Mouse (Mus musculus): ENCODE measurements at regions not wholly inside any gene's neighbourhood (a gene's known extent, or its start where the extent isn't known, plus 50 kb on each side); places are given as distances from the start of the nearest gene placed in this dataset.

DNA sequence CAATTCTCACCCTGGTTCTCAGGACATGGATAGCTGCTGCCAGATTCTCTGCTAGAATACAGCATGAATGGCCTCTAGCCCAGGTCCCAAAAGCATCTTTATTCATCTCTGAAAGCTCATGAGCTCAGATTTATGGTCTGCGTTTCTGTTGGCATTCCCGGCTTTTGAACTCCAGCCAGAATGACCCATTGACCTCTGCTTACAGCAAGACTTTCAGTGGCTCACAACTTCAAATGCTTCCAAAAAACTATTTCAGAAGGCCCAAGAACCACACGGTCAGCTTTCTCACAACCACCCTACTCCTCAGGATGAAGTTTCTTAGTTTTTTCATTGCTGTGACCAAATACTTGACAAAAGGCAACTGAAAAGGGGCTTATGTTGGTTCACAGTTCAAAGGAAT, 729.9 kb upstream of the Car8 start:
- intact Hi-C loops (cut with DNase I), result no loop called here
- peak in 1 of 2 experiments; percentile 25 for DNase-seq

DNA sequence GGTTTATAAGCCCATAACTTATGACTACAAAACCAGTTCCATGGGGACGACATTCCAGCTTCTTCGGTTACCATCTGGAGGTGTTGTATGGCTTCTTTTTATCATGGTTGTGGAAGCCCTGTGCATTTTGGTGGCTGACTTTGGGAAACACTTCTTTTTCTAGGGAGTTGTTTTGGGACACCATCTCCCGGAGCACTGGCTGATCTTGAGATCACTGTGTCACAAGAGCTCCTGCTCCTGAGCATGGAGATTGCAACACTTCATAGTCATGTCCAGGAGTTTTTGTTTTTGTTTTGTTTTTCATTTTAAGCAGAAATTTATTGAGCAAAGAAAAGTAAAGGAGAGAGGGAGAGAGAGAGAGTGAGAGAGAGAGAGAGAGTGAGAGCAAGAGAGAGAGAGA, 729.1 kb upstream of the Car8 start:
- DNase-seq, result no peak
- intact Hi-C loops (cut with DNase I), result no loop called here

DNA sequence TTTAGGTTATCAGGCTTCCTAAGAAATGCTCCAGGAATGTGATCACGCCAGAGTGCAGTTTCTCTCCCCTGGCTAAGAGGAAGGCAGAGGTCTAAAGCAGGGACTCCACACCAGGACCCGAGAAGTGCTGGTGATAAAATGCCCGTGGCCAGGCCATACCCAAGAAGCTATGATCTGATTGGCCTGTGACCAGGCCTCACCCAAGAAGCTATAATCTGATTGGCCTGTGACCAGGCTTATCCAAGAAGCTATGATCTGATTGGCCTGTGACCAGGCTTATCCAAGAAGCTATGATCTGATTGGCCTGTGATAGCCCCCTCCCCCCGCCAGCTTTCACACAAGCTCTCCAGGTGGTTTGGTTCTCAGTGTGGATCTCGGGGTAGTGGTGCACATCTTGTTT, 726.7 kb upstream of the Car8 start:
- no peak for DNase-seq
- intact Hi-C loops (cut with DNase I), result no loop called here

DNA sequence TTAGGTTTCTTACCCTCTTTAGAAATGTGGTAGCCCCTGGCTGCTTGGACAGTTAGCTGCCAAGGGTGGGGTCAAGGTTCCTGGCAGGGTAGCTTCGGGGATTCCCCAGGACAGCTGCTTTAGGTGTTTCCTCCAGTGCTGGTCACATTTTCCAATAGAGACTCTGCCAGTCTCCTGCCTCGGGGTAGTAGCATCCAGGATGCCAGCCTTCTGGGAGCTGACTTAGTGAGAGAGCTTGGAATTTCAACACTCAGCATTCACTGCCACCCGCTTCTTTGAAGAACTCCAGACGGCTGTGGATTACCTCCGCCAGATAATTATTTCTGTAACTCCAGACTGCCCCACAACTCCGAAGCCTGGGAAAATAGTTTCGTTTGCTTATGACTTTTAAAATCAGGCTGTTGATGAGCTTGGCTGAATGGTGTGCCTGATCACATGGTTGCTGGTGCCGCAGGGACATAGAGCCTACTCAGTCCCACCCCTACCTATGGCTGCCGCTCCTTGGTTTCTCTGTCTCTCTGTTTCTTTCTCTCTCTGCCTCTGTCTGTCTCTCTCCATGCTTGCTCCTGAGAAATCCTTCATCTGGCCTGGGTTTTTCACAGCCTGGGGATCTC, 724.2 kb upstream of the Car8 start:
- intact Hi-C loops (cut with DNase I), result no loop called here
- peak in 1 of 2 experiments; percentile 12 for DNase-seq

DNA sequence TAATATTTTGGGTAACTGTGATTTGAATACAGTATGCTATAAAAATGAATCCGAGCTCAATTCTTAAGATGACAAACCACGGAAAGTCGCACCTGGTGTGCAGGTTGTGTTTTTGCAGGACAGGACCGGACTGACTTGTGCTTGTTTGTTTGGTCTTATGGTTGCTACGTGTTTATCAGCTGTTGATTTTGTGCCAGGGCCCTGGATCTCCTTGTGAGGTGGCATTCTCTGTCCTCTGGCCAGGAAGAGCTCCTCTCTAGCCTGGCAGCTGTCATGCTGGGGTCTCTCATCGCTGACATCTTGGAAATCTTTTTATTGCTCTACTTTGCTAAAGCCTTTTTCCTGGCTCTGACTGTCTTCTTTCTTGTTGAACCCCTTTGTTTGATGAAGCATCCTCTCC, 723.0 kb upstream of the Car8 start:
- intact Hi-C loops (cut with DNase I), result no loop called here
- peak; percentile 35 to 56 for DNase-seq

DNA sequence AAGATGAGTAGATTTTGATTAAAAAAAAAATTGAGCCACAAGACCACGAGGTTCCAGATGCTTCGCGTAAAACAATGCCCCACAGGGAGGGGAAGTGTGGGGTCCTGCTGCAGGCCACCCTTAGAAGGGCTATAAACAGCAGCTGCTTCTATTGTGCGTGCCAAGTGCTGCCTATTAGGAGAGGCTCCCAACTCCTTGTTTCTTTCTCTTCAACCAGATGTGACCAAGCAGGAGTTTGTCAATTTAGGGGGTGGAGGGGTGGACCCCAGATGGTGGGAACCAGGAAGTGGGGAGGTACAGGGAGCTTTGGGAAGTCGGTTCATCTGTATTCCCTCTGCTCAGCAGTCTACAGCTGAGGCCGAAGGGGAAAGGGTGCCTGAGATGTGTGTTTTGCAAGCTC, 718.9 kb upstream of the Car8 start:
- peak; percentile 25 to 32 for DNase-seq
- intact Hi-C loops (cut with DNase I), result loop anchor here (5.0 kb wide), 1 partner anchor 60 kb away; no protein-coding TSS in a partner anchor

DNA sequence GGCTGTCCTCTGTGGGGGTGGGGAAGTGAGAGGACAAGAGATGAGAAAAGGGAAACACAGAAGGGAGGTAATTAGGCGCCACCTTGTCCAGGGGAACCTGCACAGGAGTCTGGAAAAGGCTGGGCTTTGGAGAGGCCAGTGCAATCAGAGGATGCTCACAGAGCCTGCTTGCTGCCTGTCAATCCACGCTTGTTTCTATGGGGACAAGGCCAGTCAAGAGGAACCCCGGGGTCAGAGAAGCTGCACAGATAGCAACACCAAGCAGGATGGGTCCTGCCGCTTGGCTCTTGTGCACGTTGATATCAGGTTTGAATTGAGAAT, 718.1 kb upstream of the Car8 start:
- intact Hi-C loops (cut with DNase I), result loop anchor here (5.0 kb wide), 1 partner anchor 60 kb away; no protein-coding TSS in a partner anchor
- no peak for DNase-seq

DNA sequence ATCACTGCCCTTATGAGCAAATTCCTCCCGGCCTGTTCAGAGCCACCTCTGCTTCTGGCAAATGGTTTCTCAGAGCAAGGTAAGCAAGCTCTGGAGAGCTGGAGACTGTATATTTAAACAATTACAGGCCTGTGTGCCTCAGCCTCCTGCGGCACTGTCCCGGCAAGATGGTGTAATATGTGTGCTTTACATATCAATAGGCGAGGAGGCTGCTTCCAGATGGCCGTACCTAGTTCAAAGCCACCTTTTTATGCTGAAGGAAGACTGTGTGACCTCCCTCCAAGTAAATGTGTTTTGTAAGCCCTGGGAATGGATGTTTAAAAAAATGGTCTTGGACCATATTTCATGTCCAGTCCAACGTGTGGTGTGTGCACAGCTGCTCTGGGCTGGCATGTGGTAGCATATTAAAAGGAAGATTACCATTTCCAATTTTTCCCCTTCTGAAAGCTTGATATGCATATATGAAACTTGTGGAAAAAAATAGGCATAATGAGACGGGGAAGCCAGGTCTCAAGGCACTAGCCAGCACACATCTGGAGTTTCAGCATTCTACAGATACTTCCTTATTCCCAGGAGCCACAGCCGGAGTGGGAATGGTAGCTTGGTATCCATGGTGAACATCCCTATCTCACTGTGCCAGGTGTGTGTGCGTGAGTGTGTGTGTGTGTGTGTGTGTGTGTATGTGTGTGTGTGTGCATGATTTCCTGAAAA, 717.6 kb upstream of the Car8 start:
- intact Hi-C loops (cut with DNase I), result loop anchor here (5.0 kb wide), 1 partner anchor 61 kb away; no protein-coding TSS in a partner anchor
- DNase-seq, result no peak

DNA sequence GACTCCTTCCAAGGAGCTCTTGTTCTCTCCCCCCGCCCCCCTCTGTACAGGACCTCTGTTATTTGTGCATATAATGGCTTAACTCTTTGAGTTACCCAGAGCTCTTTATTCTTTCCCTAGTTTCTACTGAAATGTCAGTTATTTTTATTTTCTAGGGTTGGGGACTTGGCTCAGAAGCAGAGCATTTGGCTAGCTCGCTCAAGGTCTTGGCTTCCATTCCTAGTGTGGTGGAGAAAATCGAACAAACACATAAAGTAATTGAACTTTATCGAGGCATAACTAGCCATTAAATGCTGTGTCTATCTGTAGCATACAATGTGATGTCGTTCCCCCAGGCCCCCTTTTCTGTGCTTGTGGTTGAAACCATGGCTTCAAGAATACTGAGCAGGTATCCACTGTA, 716.5 kb upstream of the Car8 start:
- DNase-seq, result peak in 1 of 2 experiments; percentile 16
- intact Hi-C loops (cut with DNase I), result loop anchor here (5.0 kb wide), 1 partner anchor 62 kb away; no protein-coding TSS in a partner anchor

DNA sequence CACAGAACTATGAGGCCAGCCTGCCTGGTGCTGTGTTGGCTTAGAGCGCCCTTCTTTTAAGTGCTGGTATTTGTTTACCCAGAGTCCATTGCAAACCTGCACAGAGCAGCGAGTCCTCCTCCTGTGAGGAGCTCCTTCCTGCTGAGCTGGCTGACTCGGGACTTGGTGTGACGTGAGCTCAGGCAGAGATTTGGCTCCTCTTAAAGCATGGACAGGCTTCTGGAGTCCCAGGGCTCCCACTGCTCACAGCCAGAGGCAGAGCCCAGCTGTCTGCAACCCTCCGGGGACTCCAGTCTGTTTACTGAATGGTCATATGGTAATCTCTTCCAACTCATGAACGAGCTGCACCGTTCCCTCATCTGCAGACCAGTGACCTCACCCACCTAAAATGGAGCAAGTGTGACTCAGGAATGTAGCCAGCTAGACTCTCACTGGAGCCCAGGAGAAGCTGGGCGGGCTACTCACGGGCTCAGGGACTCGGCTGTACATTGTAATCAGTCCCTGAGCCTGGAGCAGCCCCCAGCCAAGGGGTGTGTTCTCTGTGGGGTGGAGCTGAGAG, 715.6 kb upstream of the Car8 start:
- DNase-seq, result peak; percentile 73 to 75
- intact Hi-C loops (cut with DNase I), result loop anchor here (5.0 kb wide), 1 partner anchor 42 kb away; no protein-coding TSS in a partner anchor

DNA sequence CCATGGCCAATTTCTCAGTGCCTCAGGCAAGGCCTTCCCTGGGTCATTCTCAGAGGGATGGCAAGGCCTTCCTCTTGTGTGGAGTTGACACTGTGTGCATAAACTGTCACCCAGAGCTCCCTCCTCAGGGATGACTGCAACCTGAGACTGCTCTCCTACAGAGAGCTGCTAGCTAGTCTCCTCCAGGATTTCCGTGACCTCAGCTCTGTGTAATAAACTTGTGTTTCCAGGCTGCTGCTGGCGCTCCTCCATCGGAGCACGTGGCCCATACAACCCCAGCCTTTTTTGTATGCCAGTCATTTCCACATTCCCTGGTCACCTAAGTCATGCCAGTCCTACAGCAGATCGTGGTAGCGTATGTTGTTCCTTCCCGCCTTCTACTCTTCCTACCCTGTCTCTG, 714.3 kb upstream of the Car8 start:
- intact Hi-C loops (cut with DNase I), result loop anchor here (5.0 kb wide), 1 partner anchor 41 kb away; no protein-coding TSS in a partner anchor
- DNase-seq, result no peak

DNA sequence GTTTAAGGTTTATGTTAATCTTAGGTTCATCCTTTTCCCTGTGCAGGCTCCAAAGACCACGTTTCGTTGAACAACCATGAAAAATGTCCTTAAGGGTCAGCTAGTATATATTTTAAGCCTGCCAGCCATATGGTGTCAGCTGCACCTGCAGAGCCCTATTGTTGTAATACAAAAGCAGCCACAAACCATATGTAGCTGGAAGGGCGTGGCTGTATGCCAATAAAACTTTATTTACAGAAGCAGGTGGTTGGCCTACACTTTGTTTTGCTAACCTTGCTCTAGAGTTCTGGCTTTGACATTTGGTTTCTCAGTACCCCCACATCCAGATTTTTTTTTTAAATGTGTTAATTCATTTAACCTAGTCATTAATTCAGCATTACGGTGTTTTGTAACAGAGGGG, 711.1 kb upstream of the Car8 start:
- DNase-seq, result no peak
- intact Hi-C loops (cut with DNase I), result loop anchor here (5.0 kb wide), 1 partner anchor 38 kb away; no protein-coding TSS in a partner anchor

DNA sequence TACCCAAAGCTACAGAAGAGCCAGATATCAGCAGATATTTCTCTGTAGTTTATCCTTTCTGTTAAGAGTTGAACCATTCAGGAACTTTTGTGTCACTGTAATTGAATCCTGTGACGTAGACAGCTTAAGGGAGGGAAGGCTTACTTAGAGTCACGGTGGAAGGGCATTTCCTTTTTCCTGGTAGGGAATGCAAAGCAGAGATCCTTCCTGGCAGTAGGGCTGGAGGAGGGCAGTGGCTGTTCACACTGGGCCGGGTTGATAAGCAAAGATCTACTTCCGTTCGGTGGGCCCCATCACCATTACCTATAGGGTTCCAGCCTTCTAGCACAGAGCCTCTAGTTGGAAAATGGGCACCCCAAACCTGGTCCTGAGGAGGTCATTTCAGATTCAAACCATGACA, 710.7 kb upstream of the Car8 start:
- intact Hi-C loops (cut with DNase I), result no loop called here
- no peak for DNase-seq

DNA sequence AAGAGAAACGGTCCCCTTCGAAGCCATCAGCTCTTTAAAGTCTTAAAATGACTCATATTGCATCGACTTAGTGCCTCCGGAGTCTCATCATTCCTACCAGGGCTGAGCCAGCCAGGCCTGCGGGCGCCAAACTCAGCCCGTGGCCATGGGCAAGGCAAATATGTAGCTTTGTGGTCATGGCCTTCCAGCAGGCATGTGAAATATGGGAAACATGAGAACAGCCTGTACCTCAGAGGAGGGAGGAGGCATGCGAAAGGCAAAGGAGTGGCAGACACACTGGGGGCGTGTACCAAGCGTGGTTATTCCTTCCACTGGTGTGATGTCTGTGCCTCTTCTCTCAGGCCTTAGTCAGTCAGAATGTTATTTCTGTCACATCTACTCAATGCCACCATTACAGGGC, 706.3 kb upstream of the Car8 start:
- no peak for DNase-seq
- intact Hi-C loops (cut with DNase I), result no loop called here

DNA sequence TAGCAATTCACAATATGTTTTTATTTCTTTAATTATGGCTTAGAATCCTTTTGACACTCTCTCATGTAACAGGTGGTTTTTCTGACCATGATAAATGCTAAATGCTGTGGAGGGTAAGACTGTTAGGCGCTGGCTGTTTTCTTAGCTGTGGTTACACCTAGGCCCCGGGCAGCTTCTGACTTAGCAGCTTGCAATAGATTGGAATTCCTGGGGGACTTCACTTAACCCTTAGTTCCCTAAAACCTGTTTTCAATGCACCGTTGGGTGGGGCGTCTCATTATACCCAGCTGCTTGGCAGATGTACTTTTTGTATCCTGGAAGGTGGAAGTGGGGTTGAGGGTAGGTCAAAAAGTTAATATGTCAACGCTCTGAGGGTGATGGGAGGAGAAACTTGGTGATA, 704.2 kb upstream of the Car8 start:
- DNase-seq, result no peak
- intact Hi-C loops (cut with DNase I), result no loop called here

DNA sequence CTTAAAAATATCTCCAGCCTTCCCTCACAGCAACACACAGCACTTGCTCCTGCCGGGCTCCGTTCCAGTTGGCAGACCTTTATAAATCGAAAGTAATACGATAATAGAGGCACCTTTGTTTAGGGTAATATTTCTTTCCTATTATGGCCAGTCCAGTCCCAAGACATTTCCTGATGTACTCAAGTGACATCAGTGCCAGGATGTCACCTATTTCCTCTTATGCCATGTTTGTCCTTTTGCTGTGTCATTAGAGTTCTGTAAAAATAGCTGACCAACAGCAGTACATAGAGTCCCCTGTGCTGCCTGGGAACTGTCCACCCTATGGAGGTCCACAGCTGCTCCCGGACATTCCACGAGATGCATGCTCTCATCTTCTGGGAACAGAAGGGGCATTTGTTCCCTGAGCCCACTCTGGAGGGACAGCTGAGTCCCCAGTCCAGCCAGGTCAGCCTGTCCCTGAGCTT, 700.1 kb upstream of the Car8 start:
- intact Hi-C loops (cut with DNase I), result no loop called here
- DNase-seq, result peak; percentile 31 to 35

DNA sequence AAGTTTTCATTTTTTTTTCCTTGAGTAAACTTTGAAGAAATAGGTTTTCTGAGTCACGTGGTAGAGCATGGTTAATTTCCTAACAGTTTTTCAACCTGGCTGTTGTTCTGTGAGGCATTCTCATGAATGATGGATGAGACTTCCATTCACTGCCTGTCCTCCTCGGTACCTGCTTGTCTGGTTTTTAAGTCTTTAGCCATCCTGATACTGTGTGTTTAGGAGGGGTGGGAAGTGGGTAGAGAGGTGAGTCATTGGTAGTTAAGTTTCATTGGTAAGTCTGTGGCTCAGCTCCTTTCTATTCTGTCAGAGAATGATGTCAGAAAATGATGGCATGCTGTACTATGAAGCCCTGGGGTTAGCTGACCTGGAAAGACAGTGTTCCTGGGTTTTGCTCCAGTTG, 697.1 kb upstream of the Car8 start:
- intact Hi-C loops (cut with DNase I), result no loop called here
- DNase-seq, result no peak

DNA sequence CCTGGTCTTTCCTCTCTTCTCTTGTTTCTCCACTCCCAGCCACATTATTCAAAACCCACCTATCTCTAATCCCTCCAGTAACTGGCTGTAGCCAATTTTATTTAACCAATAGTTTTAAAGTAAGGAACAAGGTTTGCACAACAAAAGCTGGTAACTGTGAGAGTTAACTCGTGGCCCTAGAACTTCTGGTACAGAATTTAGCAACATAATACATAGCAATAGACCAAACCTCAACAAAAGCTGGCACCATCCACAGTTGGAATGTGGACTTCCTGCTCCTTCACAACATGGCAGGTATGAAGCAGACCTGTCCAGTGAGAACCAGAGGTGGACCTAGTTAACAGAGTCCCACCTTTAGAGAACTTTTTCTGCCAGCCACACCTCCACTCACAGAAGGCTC, 695.7 kb upstream of the Car8 start:
- DNase-seq, result no peak
- intact Hi-C loops (cut with DNase I), result no loop called here

DNA sequence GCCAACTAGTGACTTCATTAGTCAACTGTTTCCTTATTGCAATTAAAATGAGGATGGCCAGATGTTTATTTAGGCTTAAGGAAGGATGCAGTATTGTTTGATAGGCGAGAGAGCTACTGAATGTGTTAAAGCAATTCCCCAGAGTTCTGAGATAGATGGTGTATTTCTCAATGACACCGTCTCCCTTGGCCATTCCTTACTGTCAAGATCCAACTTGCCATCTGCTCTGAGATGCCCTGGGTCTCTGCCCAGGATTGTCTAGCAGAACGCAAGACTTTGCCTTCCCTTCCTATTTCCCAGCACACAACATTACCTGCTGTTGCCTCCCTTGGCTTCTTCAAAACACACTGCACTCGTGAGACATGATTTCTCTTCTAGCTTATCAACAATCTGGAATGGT, 690.5 kb upstream of the Car8 start:
- intact Hi-C loops (cut with DNase I), result no loop called here
- no peak for DNase-seq

DNA sequence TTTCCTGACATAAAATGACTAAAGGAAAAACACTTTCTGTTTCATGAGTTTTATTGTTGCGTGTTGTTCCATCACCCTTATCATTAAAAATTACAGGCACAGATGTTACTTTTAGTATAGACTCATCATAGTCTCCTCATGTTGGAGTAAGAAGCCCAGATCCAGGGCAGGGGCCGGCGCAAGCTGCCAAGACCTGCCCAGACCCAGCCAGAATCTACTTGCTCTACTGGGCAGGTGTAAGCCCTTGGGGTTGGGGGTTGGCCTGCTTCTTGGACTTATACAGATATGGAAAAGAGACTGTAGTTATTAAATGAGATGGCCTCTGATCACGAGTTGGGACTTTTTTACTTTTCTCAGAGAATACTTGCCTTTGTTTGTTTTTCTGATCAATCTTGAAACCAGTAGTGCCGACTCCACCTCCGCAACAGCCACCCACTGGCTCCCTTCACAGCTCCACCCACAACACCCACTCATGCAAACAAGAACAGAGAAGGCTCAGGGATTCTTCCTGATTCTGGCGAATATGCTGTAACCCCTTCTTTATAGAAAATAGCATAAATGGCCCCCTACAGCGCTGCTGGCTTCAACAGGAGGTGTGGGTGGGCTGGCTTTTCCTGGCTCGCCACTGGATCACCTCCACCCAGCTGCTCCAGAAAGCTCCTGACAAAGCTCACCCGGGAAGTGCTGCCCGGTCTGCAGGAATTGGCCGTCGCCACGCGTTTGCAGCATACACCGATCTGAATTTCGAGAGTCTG, 689.9 kb upstream of the Car8 start:
- intact Hi-C loops (cut with DNase I), result no loop called here
- no peak for DNase-seq

DNA sequence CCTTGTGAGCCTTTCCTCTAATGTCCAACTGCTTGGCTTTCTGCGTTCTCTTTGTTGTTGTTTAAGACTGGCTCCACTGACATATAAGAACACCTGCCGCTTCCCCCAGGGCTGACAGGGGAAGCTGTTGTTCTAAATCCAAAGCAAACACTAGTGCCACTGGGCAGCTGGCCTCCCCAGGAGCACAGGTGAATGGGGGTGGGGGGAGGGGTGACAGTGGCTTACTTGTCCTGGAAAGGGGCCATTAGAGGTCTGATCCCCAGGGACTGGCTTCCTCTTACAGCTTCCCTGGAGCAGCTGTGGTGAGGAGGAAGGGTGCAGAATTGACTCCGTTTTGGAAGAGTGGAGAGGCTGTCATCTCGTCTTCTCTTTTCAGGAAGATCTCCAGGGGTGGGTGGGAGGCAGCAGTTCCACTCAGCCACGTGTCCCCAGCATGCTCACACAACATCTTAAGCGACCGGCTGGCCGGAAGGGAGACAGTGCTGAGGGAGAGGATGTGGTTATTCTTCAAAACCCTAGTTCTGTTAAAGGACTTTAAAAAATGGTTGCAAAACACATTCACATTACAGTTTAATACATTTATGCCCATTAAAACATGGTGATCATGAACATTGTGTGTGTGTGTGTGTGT, 688.5 kb upstream of the Car8 start:
- DNase-seq, result no peak

More for the DNA sequence above, 688.5 kb upstream of the Car8 start:
- intact Hi-C loops (cut with DNase I), result no loop called here
